Mouse (Mus musculus): ENCODE measurements around the gene Cs. TPM values are rescaled to one million over a fixed set of nuclear protein-coding genes. Genes with fewer than 3 reads are reported as not detected.
"Not testable (repeated sequence)": the region's sequence is repeated elsewhere in the genome, so short reads cannot be mapped to it uniquely, and the experiment has no call there.

Gene Cs
- polyA plus RNA-seq (2015; fragmentation: Nextera tagmentation; extraction: Ambion mirVana), result 247 and 259 TPM in 2 replicates

DNA sequence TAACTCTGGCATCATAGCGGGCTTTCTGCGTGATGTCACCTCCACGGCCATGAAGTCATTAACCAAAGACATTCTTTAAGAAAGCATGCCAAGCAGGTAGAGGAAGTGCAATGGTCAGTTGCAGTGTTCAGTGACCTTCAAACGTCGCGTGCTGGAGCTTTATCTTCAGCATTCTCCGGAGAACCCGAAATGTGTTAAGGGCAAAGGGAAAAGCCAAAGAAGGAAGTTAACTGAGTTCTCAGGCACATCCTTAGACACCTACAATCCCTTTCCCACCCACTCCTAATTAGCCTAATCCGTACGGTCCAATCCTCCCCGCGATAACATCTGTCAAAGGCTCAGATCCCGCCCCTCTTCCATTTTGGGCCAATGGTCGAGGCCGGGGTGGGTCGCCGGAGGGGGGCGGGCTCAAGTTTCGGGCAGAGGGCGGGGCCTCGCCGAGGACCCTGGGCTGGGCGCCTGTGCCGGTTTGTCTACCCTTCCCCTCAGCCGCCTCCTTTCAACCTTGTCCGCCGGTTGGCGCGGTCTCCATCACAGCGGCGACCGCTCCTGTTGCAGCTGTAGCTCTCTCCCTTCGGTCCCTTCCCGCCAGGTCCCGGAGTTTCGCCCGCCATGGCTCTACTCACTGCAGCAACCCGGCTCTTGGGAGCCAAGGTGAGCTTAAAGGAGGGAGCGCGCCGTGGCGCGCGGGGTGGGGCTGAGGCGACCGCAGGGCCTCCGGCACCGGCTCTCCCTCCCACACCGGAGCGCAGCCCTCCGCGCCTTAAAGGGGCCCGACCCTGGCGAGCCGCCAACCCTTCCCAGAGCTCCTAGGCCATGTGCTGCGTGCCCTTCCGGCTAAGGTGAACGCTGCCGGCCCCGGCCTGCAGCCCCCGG is at the start of gene Cs:
Gene Cs (plus strand): TSS at position 429 of the 876 bp plus-strand sequence.
- Histone ChIP-seq H3K9me3 (ENCODE audit: control insufficient read depth, low read length) (no peaks in the 10 kb centered on the region), H3K9ac (replicated peaks; ENCODE audit: low read depth, low read length) (peak within 1 kb of the TSS; percentile 94), H3K4me3 (replicated peaks; ENCODE audit: low read length) (peak within 1 kb of the TSS; percentile 94), H3K4me2 (ENCODE audit: low read length) (peak within 1 kb of the TSS; percentile 96), H3K27me3 (replicated peaks; ENCODE audit: control insufficient read depth, insufficient read depth, low read length) (no peaks in the 10 kb centered on the region), H3K36me3 (ENCODE audit: control insufficient read depth, insufficient read depth) (no peaks in the 10 kb centered on the region; the same call in 1 of the 2 replicates), H3K4me1 (replicated peaks; ENCODE audit: control insufficient read depth, insufficient read depth, low read length) (peaks cover 23% of the 10 kb centered on the region), H3K27ac (ENCODE audit: low read length) (peak within 1 kb of the TSS; percentile 92)
- ATAC-seq, result peak; percentile 99
- WGBS, result under 1% methylated on average over 60 of the region's 61 CpGs

DNA sequence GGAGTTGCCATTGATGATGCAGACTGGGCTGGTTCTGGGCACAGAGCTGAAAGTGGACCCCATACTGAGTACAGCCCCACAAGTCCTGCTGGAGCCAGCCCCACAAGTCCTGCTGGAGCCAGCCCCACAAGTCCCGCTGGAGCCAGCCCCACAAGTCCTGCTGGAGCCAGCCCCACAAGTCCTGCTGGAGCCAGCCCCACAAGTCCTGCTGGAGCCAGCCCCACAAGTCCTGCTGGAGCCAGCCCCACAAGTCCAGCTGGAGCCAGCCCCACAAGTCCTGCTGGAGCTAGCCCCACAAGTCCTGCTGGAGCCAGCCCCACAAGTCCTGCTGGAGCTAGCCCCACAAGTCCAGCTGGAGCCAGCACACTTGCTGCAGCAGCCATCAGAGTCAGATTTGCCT is 46.9 kb upstream of the Cs start:
- H3K9me3 ChIP-seq (ENCODE audit: control insufficient read depth, low read length); ATAC-seq: not testable (repeated sequence)
- WGBS, result 100% methylated on average over 1 of the region's 1 CpGs

DNA sequence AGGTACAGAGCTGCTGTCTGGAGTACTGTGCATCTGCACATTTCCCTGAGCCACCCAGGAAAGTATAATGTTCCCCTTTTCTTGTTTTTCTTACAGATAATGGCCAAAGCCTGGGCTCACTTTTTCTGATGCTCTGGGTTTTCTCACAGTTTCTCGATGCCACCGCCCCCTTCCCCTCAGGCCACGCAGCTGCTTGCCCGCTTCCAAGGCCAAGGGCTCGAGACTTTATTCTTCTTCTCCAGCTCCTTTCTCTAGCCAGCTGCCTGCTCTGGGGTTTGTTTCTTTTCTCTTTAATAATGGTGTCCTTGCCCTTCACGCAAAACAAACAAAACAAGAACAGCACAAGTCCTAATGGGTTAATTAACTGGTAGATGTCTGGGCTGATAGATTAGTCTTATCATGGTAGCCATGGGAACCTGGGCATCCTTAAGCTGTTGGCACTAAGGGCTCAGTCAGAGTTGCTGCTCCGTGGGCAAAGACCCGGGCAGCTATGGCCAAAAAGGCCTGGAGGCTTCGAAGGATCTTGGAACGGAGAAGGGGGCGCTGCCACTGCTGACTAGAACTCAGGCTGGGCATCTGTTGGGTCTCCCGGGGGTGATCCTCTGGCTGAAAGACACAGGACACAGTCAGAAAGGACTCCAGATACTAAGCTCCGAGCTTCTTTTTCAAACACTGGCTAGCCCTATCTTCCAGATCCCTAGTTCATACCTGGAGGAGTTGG is 41.0 kb upstream of the Cs start:
- WGBS, result 44% methylated on average over 13 of the region's 13 CpGs
- Histone ChIP-seq H3K9ac (replicated peaks; ENCODE audit: low read depth, low read length) (no peak overlapping the region), H3K4me2 (ENCODE audit: low read length) (no peak overlapping the region), H3K9me3 (ENCODE audit: control insufficient read depth, low read length) (no peaks in the 10 kb centered on the region), H3K36me3 (ENCODE audit: control insufficient read depth, insufficient read depth) (0 out of 2 replicates have a peak, but pooled peaks cover 3% of the 10 kb centered on the region), H3K4me3 (replicated peaks; ENCODE audit: low read length) (no peak overlapping the region), H3K4me1 (replicated peaks; ENCODE audit: control insufficient read depth, insufficient read depth, low read length) (0 out of 2 replicates have a peak, but pooled peaks cover 2% of the 10 kb centered on the region), H3K27ac (ENCODE audit: low read length) (no peak overlapping the region), H3K27me3 (replicated peaks; ENCODE audit: control insufficient read depth, insufficient read depth, low read length) (no peaks in the 10 kb centered on the region)
- ATAC-seq, result peak; percentile 28; the same call in 1 of the 2 replicates

More for the DNA sequence above, 46.9 kb upstream of the Cs start:
- H3K4me3 ChIP-seq (replicated peaks; ENCODE audit: low read length); H3K36me3 ChIP-seq (ENCODE audit: control insufficient read depth, insufficient read depth); H3K27me3 ChIP-seq (replicated peaks; ENCODE audit: control insufficient read depth, insufficient read depth, low read length); H3K4me2 ChIP-seq (ENCODE audit: low read length); H3K27ac ChIP-seq (ENCODE audit: low read length); H3K4me1 ChIP-seq (replicated peaks; ENCODE audit: control insufficient read depth, insufficient read depth, low read length); H3K9ac ChIP-seq (replicated peaks; ENCODE audit: low read depth, low read length): not testable (repeated sequence)

DNA sequence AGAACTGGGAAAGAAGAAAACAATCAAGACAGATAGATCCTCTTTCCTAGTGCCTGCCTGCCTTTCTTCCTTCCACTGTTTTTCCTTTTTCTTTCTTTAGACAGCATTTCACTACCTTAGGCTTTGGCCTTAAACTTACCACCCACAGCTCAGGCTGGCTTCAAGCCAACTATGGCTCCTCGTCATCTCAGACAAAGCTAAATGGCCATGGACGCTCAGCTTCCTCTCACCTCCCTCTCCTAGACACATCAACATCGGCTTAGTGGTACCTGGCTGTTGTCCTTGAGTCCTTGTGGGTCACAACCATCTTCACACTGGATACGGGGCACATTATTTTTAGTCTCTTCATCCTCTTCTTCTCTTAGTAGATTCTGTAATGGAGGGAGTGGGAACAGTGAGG is 40.3 kb upstream of the Cs start:
- ATAC-seq, result no peak
- Histone ChIP-seq H3K27ac (ENCODE audit: low read length) (no peak overlapping the region), H3K4me1 (replicated peaks; ENCODE audit: control insufficient read depth, insufficient read depth, low read length) (peaks cover 3% of the 10 kb centered on the region), H3K9ac (replicated peaks; ENCODE audit: low read depth, low read length) (no peak overlapping the region), H3K36me3 (ENCODE audit: control insufficient read depth, insufficient read depth) (no peaks in the 10 kb centered on the region), H3K27me3 (replicated peaks; ENCODE audit: control insufficient read depth, insufficient read depth, low read length) (no peaks in the 10 kb centered on the region), H3K9me3 (ENCODE audit: control insufficient read depth, low read length) (no peaks in the 10 kb centered on the region), H3K4me2 (ENCODE audit: low read length) (no peak overlapping the region), H3K4me3 (replicated peaks; ENCODE audit: low read length) (no peak overlapping the region)
- WGBS, result 67% methylated on average over 4 of the region's 4 CpGs

DNA sequence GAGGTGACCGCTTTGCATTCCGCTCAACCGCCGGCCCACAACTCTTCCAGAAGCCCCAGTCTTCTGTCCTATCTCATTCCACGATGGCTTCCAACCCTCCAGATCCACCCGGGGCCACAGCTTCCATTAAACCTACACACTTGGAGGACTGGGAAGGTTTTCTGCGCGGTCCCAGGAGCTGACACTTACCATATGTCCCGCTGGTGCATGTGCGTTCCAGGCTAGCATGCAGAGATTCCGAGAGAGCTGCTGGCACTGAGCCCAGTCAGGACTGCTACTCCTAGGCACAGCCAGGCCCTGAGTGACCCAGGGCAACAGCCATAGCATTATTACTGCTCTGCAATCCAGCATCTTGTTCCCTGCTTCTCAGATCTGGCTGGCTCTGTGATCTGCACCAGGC is 39.9 kb upstream of the Cs start:
- H3K9ac ChIP-seq (replicated peaks; ENCODE audit: low read depth, low read length), result no peak overlapping the region
- no peak for ATAC-seq
- H3K27me3 ChIP-seq (replicated peaks; ENCODE audit: control insufficient read depth, insufficient read depth, low read length), result no peaks in the 10 kb centered on the region
- no peak overlapping the region for H3K4me3 ChIP-seq (replicated peaks; ENCODE audit: low read length)
- peaks cover 7% of the 10 kb centered on the region for H3K4me1 ChIP-seq (replicated peaks; ENCODE audit: control insufficient read depth, insufficient read depth, low read length)
- no peak overlapping the region for H3K4me2 ChIP-seq (ENCODE audit: low read length)
- 76% methylated on average over 11 of the region's 11 CpGs for WGBS
- H3K9me3 ChIP-seq (ENCODE audit: control insufficient read depth, low read length), result no peaks in the 10 kb centered on the region
- H3K36me3 ChIP-seq (ENCODE audit: control insufficient read depth, insufficient read depth), result no peaks in the 10 kb centered on the region
- no peak overlapping the region for H3K27ac ChIP-seq (ENCODE audit: low read length)

DNA sequence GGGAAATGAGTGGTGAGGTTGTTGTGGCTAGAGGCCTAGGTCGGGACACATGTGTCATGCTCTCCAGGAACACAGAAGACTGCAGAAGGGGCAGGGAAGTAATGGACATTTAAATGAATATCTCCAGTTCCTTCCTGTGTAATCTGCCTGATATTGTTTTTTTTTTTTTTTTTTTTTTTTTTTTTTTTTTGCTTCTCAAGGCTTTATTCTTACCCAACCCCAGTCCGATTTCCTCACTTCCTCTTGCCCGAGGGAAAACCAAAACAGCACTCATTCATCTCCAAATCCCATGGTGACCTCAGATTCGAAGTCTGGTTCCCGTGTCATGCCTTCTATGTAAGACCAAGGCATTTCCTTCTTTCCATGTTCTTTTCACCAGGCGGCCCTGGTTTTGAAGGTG is 39.3 kb upstream of the Cs start:
- ATAC-seq, result no peak
- no peak overlapping the region for H3K9ac ChIP-seq (replicated peaks; ENCODE audit: low read depth, low read length)
- WGBS, result 81% methylated on average over 6 of the region's 6 CpGs
- H3K4me1 ChIP-seq (replicated peaks; ENCODE audit: control insufficient read depth, insufficient read depth, low read length), result peaks cover 8% of the 10 kb centered on the region
- H3K4me2 ChIP-seq (ENCODE audit: low read length), result no peak overlapping the region
- H3K27ac ChIP-seq (ENCODE audit: low read length), result no peak overlapping the region
- no peak overlapping the region for H3K4me3 ChIP-seq (replicated peaks; ENCODE audit: low read length)
- H3K9me3 ChIP-seq (ENCODE audit: control insufficient read depth, low read length), result no peaks in the 10 kb centered on the region
- H3K36me3 ChIP-seq (ENCODE audit: control insufficient read depth, insufficient read depth), result no peaks in the 10 kb centered on the region
- H3K27me3 ChIP-seq (replicated peaks; ENCODE audit: control insufficient read depth, insufficient read depth, low read length), result no peaks in the 10 kb centered on the region

DNA sequence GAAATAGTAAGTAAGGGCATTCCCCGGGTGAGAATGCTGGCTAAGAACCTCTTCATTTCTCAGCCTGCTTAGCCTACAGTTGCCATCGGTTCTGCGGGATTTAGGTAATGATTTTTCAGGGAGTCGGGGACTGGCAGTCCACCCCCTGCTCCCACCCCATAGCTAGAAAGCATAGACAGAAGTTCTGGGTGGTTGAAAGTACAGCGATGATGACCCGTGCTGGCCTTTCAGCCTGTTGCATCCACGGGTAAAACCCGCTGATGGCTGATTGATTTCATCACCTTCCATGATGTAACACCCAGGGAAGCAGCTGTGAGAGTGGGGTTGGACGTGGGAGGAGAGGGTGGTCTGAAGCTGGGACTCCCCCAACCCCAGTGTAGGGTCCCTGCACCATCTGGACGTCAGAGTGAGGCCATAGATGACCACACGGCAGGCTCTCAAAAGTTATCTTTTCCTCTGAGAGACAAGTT is 38.8 kb upstream of the Cs start, which contains the start of gene Il23a:
Gene Il23a (minus strand): TSS at position 51 of the 470 bp plus-strand sequence.
- no peaks in the 10 kb centered on the region for H3K36me3 ChIP-seq (ENCODE audit: control insufficient read depth, insufficient read depth)
- no peaks in the 10 kb centered on the region for H3K27me3 ChIP-seq (replicated peaks; ENCODE audit: control insufficient read depth, insufficient read depth, low read length)
- WGBS, result 83% methylated on average over 11 of the region's 11 CpGs
- no peak within 1 kb of the TSS for H3K27ac ChIP-seq (ENCODE audit: low read length)
- H3K9ac ChIP-seq (replicated peaks; ENCODE audit: low read depth, low read length), result no peak within 1 kb of the TSS
- H3K4me1 ChIP-seq (replicated peaks; ENCODE audit: control insufficient read depth, insufficient read depth, low read length), result peaks cover 8% of the 10 kb centered on the region
- H3K4me3 ChIP-seq (replicated peaks; ENCODE audit: low read length), result no peak within 1 kb of the TSS
- ATAC-seq, result no peak
- H3K4me2 ChIP-seq (ENCODE audit: low read length), result no peak within 1 kb of the TSS
- H3K9me3 ChIP-seq (ENCODE audit: control insufficient read depth, low read length), result no peaks in the 10 kb centered on the region

DNA sequence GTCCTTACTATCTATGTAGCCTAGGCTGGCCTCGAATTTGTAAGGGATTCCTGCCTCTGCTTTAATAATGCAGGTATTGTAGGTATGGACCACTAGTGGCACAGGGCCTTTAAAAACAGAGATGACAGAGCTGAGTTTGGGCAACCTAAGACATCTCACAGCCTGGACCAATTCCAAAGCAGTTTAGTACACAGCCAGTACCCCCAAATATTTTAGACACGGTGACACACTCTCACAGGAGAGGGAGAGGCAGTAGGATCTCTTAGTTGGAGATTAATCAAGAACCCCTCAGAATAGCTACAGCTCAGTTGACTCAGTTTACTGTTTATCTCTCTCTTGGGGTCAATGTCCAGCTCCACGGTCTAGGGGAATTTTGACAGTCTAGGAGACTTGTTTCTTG is 35.2 kb upstream of the Cs start:
- Histone ChIP-seq H3K36me3 (ENCODE audit: control insufficient read depth, insufficient read depth) (no peaks in the 10 kb centered on the region), H3K4me2 (ENCODE audit: low read length) (peak overlapping the region; percentile 78)
- WGBS, result 39% methylated on average over 3 of the region's 3 CpGs

DNA sequence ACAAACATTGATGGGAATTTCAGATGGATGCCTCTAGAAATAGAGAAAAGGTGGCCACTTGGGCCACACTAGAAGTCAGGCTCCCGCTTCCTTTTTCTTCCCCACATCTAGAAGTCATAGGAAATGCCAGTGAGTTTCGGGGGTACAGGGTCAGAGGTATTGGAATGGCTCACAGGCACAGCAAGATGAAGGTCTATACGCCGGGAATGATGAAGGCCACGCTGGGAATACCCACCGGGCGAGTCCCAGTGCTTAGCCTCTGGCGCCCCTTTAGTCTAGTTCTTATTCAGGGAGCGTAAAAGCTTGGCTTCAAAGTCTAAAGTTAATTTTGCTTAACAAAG is 34.8 kb upstream of the Cs start:
- no peaks in the 10 kb centered on the region for H3K27me3 ChIP-seq (replicated peaks; ENCODE audit: control insufficient read depth, insufficient read depth, low read length)
- WGBS, result 1% methylated on average over 9 of the region's 9 CpGs
- peak; percentile 41 for ATAC-seq

More for the DNA sequence above, 35.2 kb upstream of the Cs start:
- Histone ChIP-seq H3K9me3 (ENCODE audit: control insufficient read depth, low read length) (no peaks in the 10 kb centered on the region), H3K27ac (ENCODE audit: low read length) (peak overlapping the region; percentile 97), H3K4me1 (replicated peaks; ENCODE audit: control insufficient read depth, insufficient read depth, low read length) (peaks cover 15% of the 10 kb centered on the region), H3K27me3 (replicated peaks; ENCODE audit: control insufficient read depth, insufficient read depth, low read length) (no peaks in the 10 kb centered on the region), H3K4me3 (replicated peaks; ENCODE audit: low read length) (peak overlapping the region; percentile 63), H3K9ac (replicated peaks; ENCODE audit: low read depth, low read length) (peak overlapping the region; percentile 81)
- ATAC-seq, result no peak

More for the DNA sequence above, 34.8 kb upstream of the Cs start:
- peak overlapping the region; percentile 81 for H3K9ac ChIP-seq (replicated peaks; ENCODE audit: low read depth, low read length)
- peak overlapping the region; percentile 78 for H3K4me2 ChIP-seq (ENCODE audit: low read length)
- H3K9me3 ChIP-seq (ENCODE audit: control insufficient read depth, low read length), result no peaks in the 10 kb centered on the region
- peaks cover 15% of the 10 kb centered on the region for H3K4me1 ChIP-seq (replicated peaks; ENCODE audit: control insufficient read depth, insufficient read depth, low read length)
- H3K36me3 ChIP-seq (ENCODE audit: control insufficient read depth, insufficient read depth), result no peaks in the 10 kb centered on the region
- peak overlapping the region; percentile 97 for H3K27ac ChIP-seq (ENCODE audit: low read length)
- H3K4me3 ChIP-seq (replicated peaks; ENCODE audit: low read length), result peak overlapping the region; percentile 63

Measured in forebrain, embryonic 16.5 days (tissue).